Mouse (Mus musculus): Measurements from ENCODE around the gene Iqsec3. TPM values are rescaled to one million over a fixed set of nuclear protein-coding genes. Genes with fewer than 3 reads are reported as not detected.

The Iqsec3 gene
- not detected in 2 replicates for polyA plus RNA-seq (2012; ENCODE audit: insufficient read depth, low replicate concordance)

DNA sequence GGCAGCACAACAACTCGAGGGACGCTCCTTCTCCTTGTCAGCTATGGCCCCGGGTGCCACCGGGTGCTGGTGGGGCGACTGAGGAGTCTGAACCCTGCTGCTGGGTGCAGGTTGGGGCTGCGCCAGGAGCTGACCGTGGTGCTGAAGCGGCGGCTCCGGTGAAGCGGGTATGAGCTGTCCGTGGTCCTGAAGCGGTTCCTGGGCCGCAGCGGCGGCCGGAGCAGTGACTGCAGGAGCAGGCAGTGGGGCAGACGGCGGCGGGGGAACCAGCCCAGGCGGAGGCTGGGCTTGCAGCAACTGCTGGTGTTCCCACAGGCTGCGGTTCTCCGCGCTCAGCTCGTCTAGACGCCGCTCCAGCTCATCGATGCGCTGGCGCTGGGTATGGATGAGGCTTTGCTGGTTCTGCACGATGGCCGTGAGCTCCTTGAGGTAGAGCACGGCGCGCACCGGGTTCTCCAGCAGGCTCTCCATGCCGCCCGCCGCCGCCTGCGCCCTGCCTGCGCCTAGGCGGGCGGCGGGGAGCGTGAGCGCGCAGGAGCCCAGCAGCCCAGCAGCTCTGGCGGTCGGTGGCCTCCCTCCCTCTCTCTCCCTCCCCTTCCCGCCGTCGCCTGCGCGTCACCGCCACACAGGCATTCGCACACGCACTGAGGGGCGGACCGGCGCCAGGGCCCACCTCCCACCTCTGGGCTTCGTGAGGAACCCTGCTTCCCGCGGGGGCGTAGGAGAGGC lies at the start of gene Iqsec3:
Gene Iqsec3, minus strand, starts transcription at position 586 of the 729 bp plus-strand sequence.
- Histone ChIP-seq H3K4me1 (peaks cover 9% of the 10 kb centered on the region), H3K4me3 (replicated peaks) (peak within 1 kb of the TSS; percentile 33), H3K36me3 (replicated peaks; ENCODE audit: low read length) (no peaks in the 10 kb centered on the region), H3K9me3 (no peaks in the 10 kb centered on the region), H3K27me3 (replicated peaks) (peaks cover 24% of the 10 kb centered on the region)
- TF ChIP-seq GATA1 (IDR thresholded peaks at IDR 0.05; ENCODE audit: borderline replicate concordance, low read length) (no peak), FLI1 (IDR thresholded peaks at IDR 0.05; ENCODE audit: low read length) (no peak)

DNA sequence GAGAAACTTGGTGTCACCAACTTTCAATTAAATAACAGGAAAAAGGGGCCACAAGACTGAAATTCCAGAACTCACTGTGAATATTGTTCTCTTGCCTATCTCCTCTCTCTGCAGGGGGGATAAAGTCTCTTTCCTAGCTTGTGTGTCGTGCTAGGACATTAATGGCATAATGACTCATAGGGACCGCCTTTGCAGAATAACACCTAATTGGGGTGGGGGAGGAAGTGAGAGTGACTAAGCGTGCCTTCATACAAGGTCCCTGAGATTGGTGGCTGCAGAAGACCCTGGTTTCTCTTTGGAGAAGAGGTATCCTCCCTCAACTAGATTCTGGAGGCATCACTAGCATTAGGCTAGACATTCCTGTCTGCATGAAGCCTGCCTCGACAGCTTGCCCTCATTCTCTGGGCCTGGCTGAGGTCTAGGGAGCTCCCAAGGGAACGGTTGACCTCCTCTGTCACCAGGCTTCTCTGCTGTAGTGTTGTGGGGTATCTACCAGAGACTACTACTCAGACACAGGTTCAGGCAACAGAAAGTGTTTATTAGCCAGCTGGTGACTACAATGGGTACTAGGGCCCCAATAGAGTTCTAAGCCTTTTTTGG lies 48.7 kb upstream of the Iqsec3 start:
- peaks cover 4% of the 10 kb centered on the region for H3K27me3 ChIP-seq (replicated peaks)
- no peak overlapping the region for H3K4me3 ChIP-seq (replicated peaks)
- TF ChIP-seq GATA1 (IDR thresholded peaks at IDR 0.05; ENCODE audit: borderline replicate concordance, low read length) (no peak), FLI1 (IDR thresholded peaks at IDR 0.05; ENCODE audit: low read length) (no peak)
- no peaks in the 10 kb centered on the region for H3K36me3 ChIP-seq (replicated peaks; ENCODE audit: low read length)
- no peaks in the 10 kb centered on the region for H3K4me1 ChIP-seq
- H3K9me3 ChIP-seq, result no peaks in the 10 kb centered on the region

DNA sequence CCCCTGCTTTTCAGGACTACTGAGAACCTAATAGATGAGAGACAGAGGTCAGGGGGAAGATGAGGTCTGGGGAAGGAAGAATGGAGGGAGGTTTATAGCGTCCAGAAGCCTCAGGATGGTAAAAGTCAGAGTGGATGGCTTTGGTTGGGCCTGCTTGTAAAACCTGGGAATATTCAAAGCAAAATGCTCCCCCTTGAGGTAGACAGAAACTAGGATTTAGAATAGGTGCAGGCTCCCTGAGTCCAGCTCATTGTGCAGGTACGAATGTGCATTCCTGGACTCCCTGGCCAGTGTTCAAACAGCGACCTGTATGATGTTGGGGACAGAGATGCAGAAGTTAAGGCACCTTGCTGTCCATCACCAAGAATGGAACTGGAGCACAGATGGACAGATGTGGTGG lies 47.6 kb upstream of the Iqsec3 start:
- Histone ChIP-seq H3K4me3 (replicated peaks) (no peak overlapping the region), H3K27me3 (replicated peaks) (peaks cover 4% of the 10 kb centered on the region), H3K4me1 (no peaks in the 10 kb centered on the region)

DNA sequence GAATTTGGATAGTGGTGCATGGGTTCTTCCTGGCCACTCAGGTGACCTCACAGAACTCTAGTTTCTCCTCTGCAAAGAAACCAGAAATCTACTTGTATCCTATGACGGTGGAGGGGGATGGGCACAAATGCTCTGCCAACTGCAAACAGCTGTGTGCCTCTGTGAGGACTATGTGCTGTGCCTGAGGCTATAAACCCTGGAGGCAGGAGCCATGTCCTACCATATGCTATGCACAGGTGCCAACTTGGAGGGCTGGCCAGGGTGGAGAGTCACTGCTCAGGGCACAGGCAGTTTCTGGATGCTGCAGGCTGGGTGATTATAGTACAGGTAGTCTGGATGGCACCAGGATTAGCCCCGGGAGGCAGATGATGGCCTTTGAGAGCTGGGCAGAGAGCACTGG lies 46.4 kb upstream of the Iqsec3 start:
- Histone ChIP-seq H3K4me1 (no peaks in the 10 kb centered on the region), H3K27me3 (replicated peaks) (peaks cover 4% of the 10 kb centered on the region), H3K9me3 (no peaks in the 10 kb centered on the region), H3K36me3 (replicated peaks; ENCODE audit: low read length) (no peaks in the 10 kb centered on the region), H3K4me3 (replicated peaks) (no peak overlapping the region)
- TF ChIP-seq GATA1 (IDR thresholded peaks at IDR 0.05; ENCODE audit: borderline replicate concordance, low read length) (no peak), FLI1 (IDR thresholded peaks at IDR 0.05; ENCODE audit: low read length) (no peak)

More for the DNA sequence above, 47.6 kb upstream of the Iqsec3 start:
- Histone ChIP-seq H3K9me3 (no peaks in the 10 kb centered on the region), H3K36me3 (replicated peaks; ENCODE audit: low read length) (no peaks in the 10 kb centered on the region)
- TF ChIP-seq GATA1 (IDR thresholded peaks at IDR 0.05; ENCODE audit: borderline replicate concordance, low read length), result no peak
- no peak for TF ChIP-seq FLI1 (IDR thresholded peaks at IDR 0.05; ENCODE audit: low read length)

DNA sequence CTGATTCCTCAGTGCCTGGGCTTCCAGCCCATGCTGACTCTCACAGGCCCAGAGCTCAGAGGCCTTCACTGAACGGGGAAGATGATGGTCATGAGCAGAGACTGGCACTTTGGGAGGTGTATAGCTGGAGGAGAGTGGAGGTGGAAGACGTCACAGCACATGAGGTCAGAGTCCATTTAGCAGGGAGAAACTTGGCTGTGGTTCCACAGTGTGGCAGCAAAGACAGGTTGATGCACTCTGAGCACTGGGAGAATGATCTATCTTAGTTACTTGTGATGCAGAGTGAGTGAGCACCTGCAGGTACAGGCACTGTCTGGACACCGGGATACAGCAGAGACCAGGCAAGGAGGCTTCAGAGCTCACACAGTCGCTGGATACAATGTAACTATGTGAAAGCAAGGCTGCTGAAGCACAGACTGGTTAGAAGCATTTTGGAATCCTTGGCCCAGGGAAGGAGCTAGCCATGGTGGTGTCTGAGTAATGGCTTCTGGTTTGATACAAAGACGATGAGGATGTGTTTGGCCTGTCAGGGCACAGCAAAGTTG lies 45.9 kb upstream of the Iqsec3 start:
- TF ChIP-seq FLI1 (IDR thresholded peaks at IDR 0.05; ENCODE audit: low read length) (no peak), GATA1 (IDR thresholded peaks at IDR 0.05; ENCODE audit: borderline replicate concordance, low read length) (no peak)
- Histone ChIP-seq H3K27me3 (replicated peaks) (peaks cover under 1% of the 10 kb centered on the region), H3K4me3 (replicated peaks) (no peak overlapping the region), H3K36me3 (replicated peaks; ENCODE audit: low read length) (no peaks in the 10 kb centered on the region), H3K9me3 (no peaks in the 10 kb centered on the region), H3K4me1 (no peaks in the 10 kb centered on the region)

DNA sequence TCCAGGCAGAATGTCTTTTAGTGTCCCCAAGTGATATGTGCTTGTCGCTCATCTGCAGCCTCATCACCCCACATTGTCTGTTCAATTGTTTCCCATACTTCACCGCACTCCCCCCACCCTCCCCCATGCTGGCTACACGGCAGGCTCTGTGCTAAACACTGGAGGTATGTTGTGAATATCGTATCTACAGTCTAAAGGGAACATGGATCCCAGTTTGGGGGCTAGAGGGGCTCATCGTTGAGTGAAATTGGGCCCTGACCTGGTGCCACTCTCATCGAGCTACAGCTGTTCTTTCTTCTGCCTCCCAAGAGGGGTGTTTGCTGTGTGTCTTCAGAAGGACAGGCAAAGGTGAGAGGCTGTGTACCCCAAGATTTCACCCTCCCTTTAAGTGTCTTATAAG lies 44.2 kb upstream of the Iqsec3 start:
- Histone ChIP-seq H3K9me3 (no peaks in the 10 kb centered on the region), H3K27me3 (replicated peaks) (no peaks in the 10 kb centered on the region), H3K36me3 (replicated peaks; ENCODE audit: low read length) (no peaks in the 10 kb centered on the region), H3K4me3 (replicated peaks) (no peak overlapping the region), H3K4me1 (no peaks in the 10 kb centered on the region)
- TF ChIP-seq GATA1 (IDR thresholded peaks at IDR 0.05; ENCODE audit: borderline replicate concordance, low read length) (no peak), FLI1 (IDR thresholded peaks at IDR 0.05; ENCODE audit: low read length) (no peak)

DNA sequence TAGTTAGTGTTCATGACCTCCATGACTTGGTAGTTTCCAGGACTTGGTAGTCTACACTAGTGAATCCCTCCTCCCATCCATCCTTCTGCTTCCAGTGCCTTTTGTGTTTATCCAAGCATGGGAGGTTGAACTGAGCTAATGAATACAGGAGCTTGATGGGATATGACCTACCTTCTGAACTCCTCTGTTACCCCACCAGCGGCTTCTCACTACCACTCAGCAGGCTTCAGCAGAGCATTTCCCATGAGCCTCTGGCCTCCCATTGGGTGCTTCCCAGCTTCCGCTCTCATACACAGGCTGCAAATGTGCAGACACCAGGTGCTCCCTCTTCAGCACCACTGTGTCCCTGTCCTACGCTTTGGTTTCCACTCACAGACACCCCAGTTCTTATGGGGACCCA lies 36.9 kb upstream of the Iqsec3 start:
- H3K4me3 ChIP-seq (replicated peaks), result peak overlapping the region; percentile 29
- no peaks in the 10 kb centered on the region; the same call in 1 of the 2 replicates for H3K9me3 ChIP-seq
- no peaks in the 10 kb centered on the region for H3K27me3 ChIP-seq (replicated peaks)
- H3K4me1 ChIP-seq, result no peaks in the 10 kb centered on the region
- H3K36me3 ChIP-seq (replicated peaks; ENCODE audit: low read length), result no peaks in the 10 kb centered on the region
- TF ChIP-seq GATA1 (IDR thresholded peaks at IDR 0.05; ENCODE audit: borderline replicate concordance, low read length) (no peak), FLI1 (IDR thresholded peaks at IDR 0.05; ENCODE audit: low read length) (no peak)

DNA sequence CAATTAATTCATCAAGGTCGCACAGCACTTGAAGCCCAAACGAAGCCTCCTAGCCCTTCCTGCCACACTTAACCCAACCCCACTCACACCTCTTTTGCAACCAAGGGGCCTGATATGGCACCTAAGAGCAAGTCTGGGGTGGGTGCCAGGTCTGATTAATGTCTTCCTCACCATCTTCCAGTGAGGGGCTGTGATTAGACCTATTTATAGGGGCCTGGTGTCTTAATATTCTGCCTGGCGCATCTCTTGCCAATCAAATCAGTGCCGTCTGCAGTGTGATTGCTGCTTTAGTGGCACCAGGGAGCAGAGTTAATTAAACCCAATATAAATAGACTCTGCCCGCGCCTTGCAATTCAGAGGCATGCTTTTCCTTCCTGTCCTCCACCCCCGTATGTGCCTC lies 36.4 kb upstream of the Iqsec3 start:
- TF ChIP-seq GATA1 (IDR thresholded peaks at IDR 0.05; ENCODE audit: borderline replicate concordance, low read length) (no peak), FLI1 (IDR thresholded peaks at IDR 0.05; ENCODE audit: low read length) (no peak)
- Histone ChIP-seq H3K4me1 (no peaks in the 10 kb centered on the region), H3K4me3 (replicated peaks) (no peak overlapping the region), H3K27me3 (replicated peaks) (no peaks in the 10 kb centered on the region), H3K9me3 (no peaks in the 10 kb centered on the region; the same call in 1 of the 2 replicates), H3K36me3 (replicated peaks; ENCODE audit: low read length) (no peaks in the 10 kb centered on the region)

DNA sequence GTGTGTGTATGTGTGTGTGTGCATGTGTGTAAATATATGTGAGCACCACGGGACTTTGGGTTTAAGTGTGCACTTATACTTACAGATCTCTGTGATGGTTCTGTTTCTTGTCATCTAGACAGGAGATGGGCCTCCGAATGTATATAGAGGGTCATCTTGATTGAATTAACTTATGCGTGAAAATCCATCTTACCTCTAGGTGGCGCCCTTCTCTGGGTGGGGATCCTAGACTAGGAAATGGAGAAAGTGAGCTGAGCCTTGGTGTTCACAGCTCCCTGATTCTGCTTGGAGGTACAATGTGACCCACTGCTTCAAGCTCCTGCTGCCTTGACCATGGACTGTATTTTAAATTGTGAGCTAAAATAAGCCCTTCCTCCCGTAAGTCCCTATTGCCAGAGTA lies 34.8 kb upstream of the Iqsec3 start:
- TF ChIP-seq GATA1 (IDR thresholded peaks at IDR 0.05; ENCODE audit: borderline replicate concordance, low read length) (no peak), FLI1 (IDR thresholded peaks at IDR 0.05; ENCODE audit: low read length) (no peak)
- H3K27me3 ChIP-seq (replicated peaks), result no peaks in the 10 kb centered on the region

DNA sequence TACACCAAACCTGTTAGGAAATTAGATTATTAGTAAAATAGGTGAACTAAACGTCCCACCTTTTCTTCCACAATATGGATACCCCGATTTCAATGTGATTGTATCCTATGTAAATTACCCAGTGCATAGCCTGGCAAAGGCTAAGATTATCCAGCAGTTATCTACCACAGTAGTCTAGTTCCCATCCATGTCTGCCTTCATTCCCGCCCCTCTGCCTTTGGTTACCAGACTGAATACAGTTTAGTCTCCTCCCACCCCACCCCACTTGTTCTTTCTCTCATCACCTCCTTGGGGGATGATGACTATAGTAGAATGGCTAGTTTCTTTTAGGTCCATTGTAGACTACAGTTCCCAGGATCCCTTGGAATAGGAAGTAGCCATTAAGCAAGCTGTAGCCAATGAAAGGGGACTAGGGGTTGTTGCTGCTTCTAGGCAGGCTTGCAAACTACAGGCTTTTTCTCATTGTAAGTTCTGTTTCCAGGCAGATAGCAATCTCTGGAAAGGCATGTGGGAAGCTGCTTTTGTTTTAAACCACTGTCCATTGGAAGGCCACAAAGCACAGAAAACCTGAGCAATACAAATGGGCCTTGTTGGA lies 27.7 kb upstream of the Iqsec3 start:
- no peaks in the 10 kb centered on the region for H3K4me1 ChIP-seq
- no peaks in the 10 kb centered on the region for H3K27me3 ChIP-seq (replicated peaks)
- H3K36me3 ChIP-seq (replicated peaks; ENCODE audit: low read length), result no peaks in the 10 kb centered on the region
- H3K9me3 ChIP-seq, result no peaks in the 10 kb centered on the region
- no peak overlapping the region for H3K4me3 ChIP-seq (replicated peaks)
- TF ChIP-seq GATA1 (IDR thresholded peaks at IDR 0.05; ENCODE audit: borderline replicate concordance, low read length), result no peak
- no peak for TF ChIP-seq FLI1 (IDR thresholded peaks at IDR 0.05; ENCODE audit: low read length)

More for the DNA sequence above, 34.8 kb upstream of the Iqsec3 start:
- H3K9me3 ChIP-seq, result no peaks in the 10 kb centered on the region; the same call in 1 of the 2 replicates
- H3K4me3 ChIP-seq (replicated peaks), result no peak overlapping the region
- H3K36me3 ChIP-seq (replicated peaks; ENCODE audit: low read length), result no peaks in the 10 kb centered on the region
- H3K4me1 ChIP-seq, result no peaks in the 10 kb centered on the region
